ENCODE assay signal across 8 mouse cellular contexts in the genomic region with DNA sequence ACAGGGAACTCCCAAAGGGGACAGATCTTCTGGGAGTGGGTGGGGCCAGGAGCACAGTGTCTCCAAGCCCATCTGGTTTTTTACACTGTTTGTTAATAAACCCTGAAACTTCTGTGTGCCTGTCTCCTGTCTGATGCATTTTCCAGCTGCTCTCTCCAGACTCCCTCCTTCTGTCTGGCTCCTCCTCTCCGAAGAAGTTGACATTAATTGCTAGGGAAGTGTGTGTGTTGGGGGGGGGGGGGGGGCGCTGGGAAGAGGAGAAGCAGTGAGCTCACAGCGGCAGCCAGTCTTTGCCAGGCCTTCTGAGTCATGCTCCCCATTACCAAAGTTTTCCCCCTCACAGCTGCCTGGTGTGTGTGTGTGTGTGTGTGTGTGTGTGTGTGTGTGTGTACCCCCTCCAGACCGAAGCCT. TPM values are rescaled to one million over a fixed set of nuclear protein-coding genes. Genes with fewer than 3 reads are reported as not detected.
DNase-seq lines count a peak whose midpoint lies in the region; ATAC-seq and TF ChIP-seq lines count a peak whose summit lies in the region.
"Had no signal": no experiment of that assay in that cellular context is flagged by ENCODE, and none has a peak within 500 bp of the region (broad histone marks: within the 10 kb centered on the region; RNA-seq: fewer than 3 reads in every experiment).

No protein-coding gene starts in this region.

- 0% methylated on average over 3 of the region's 4 CpGs for WGBS in forebrain, postnatal 0 days
- 3% methylated on average over 3 of the region's 4 CpGs for WGBS in hindbrain, embryonic 13.5 days
- 3% methylated on average over 3 of the region's 4 CpGs for WGBS in midbrain, embryonic 14.5 days

- CTCF ChIA-PET in Patski (lab: Charles Lee) = interaction anchor here (0.7 to 1.0 kb wide), 3 partner anchors 9 to 16 kb away, joined by 3 to 4 read pairs (median 3); a partner anchor contains a TSS

- POLR2A ChIA-PET in Patski (lab: Charles Lee) = interaction anchor here (0.7 to 1.0 kb wide), 2 partner anchors 9 to 1708 kb away, joined by 3 read pairs; no protein-coding TSS in a partner anchor

- H3K4me3 ChIP-seq in forebrain, postnatal 0 days (ENCODE audit: low read depth, low read length) = no peak overlapping the region
- no peak overlapping the region for H3K4me3 ChIP-seq in hindbrain, embryonic 13.5 days
- no peak overlapping the region for H3K4me3 ChIP-seq in midbrain, embryonic 14.5 days (replicated peaks; ENCODE audit: low read depth, low read length)

- in situ Hi-C loops in Patski (cut with MboI; ENCODE audit: low pct_unique_long_range_greater_than_20kb) = no loop called here

- H3K9ac ChIP-seq in forebrain, postnatal 0 days = no peak overlapping the region
- 0 out of 2 replicates have a peak overlapping the region, but pooled peaks have one; percentile 35 for H3K9ac ChIP-seq in hindbrain, embryonic 13.5 days
- peak overlapping the region; percentile 68; the same call in 1 of the 2 replicates for H3K9ac ChIP-seq in midbrain, embryonic 14.5 days (replicated peaks; ENCODE audit: low read length)

- peaks cover 14% of the 10 kb centered on the region for H3K36me3 ChIP-seq in forebrain, postnatal 0 days (ENCODE audit: insufficient read depth)
- H3K36me3 ChIP-seq in hindbrain, embryonic 13.5 days = peaks cover 15% of the 10 kb centered on the region
- peaks cover 11% of the 10 kb centered on the region for H3K36me3 ChIP-seq in midbrain, embryonic 14.5 days (ENCODE audit: control insufficient read depth, insufficient read depth, low read length)

- H3K27ac ChIP-seq in forebrain, postnatal 0 days (ENCODE audit: low read depth, low read length) = peak overlapping the region; percentile 96; the same call in 1 of the 2 replicates
- H3K27ac ChIP-seq in hindbrain, embryonic 13.5 days = peak overlapping the region; percentile 99
- H3K27ac ChIP-seq in midbrain, embryonic 14.5 days (replicated peaks; ENCODE audit: low read depth, low read length) = peak overlapping the region; percentile 98

- peak; percentile 29 for ATAC-seq in Patski
- ATAC-seq in forebrain, postnatal 0 days = no peak
- ATAC-seq in hindbrain, embryonic 13.5 days (ENCODE audit: low FRiP score) = no peak
- ATAC-seq in midbrain, embryonic 14.5 days (ENCODE audit: low FRiP score, low TSS enrichment) = no peak

- peaks cover 28% of the 10 kb centered on the region; the same call in 1 of the 2 replicates for H3K4me1 ChIP-seq in forebrain, postnatal 0 days (ENCODE audit: insufficient read depth)
- H3K4me1 ChIP-seq in hindbrain, embryonic 13.5 days (replicated peaks) = peaks cover 74% of the 10 kb centered on the region
- peaks cover 49% of the 10 kb centered on the region for H3K4me1 ChIP-seq in midbrain, embryonic 14.5 days (ENCODE audit: control insufficient read depth, insufficient read depth, low read length)

- no peak overlapping the region for H3K4me2 ChIP-seq in forebrain, postnatal 0 days (ENCODE audit: low read depth)
- no peak overlapping the region for H3K4me2 ChIP-seq in hindbrain, embryonic 13.5 days
- peak overlapping the region; percentile 91 for H3K4me2 ChIP-seq in midbrain, embryonic 14.5 days (ENCODE audit: low read length)

- no peaks in the 10 kb centered on the region for H3K9me3 ChIP-seq in forebrain, postnatal 0 days (ENCODE audit: low read length)
- no peaks in the 10 kb centered on the region for H3K9me3 ChIP-seq in hindbrain, embryonic 13.5 days
- H3K9me3 ChIP-seq in midbrain, embryonic 14.5 days (ENCODE audit: control insufficient read depth, low read length) = no peaks in the 10 kb centered on the region

- H3K27me3 ChIP-seq in Patski = no peaks in the 10 kb centered on the region
- H3K27me3 ChIP-seq in forebrain, postnatal 0 days (ENCODE audit: insufficient read depth, low read length) = no peaks in the 10 kb centered on the region
- no peaks in the 10 kb centered on the region for H3K27me3 ChIP-seq in hindbrain, embryonic 13.5 days
- no peaks in the 10 kb centered on the region for H3K27me3 ChIP-seq in midbrain, embryonic 14.5 days (ENCODE audit: control insufficient read depth, insufficient read depth, low read length)

- TF ChIP-seq CTCF in Patski (IDR thresholded peaks at IDR 0.05) = no peak
- TF ChIP-seq CTCF in forebrain, postnatal 0 days (IDR thresholded peaks at IDR 0.05; ENCODE audit: low read depth) = no peak

- DNase-seq in 416B (ENCODE audit: low read depth) (peak; percentile 64), Patski (ENCODE audit: low read depth, low spot score) (peak; percentile 41), liver (no peak)
- DNase-seq in forebrain, postnatal 0 days = peak; percentile 42
- DNase-seq in midbrain, embryonic 14.5 days = peak; percentile 36
- DNase-seq in layer of hippocampus, adult 9-10 months (ENCODE audit: low spot score) = no peak

RNA-seq across cellular contexts. Expression of a gene that starts 0.7 kb away (rescaled TPM):
- polyA plus RNA-seq in Patski (2021) = 4.7 TPM
- total RNA-seq in forebrain, postnatal 0 days (2014; rRNA removed) = 0.54 and 1.7 TPM in 2 replicates
- polyA plus RNA-seq in forebrain, postnatal 0 days (2015; fragmentation: Nextera tagmentation; extraction: Ambion mirVana) = 0.51 and 0.63 TPM in 2 replicates
- 0.73 and 1.3 TPM in 2 replicates for polyA plus RNA-seq in hindbrain, embryonic 13.5 days (2015; fragmentation: Nextera tagmentation; extraction: Ambion mirVana)
- polyA plus RNA-seq in midbrain, embryonic 14.5 days (2014; fragmentation: Nextera tagmentation; extraction: Ambion mirVana) = 0.12 and 0.84 TPM in 2 replicates
- total RNA-seq: common myeloid progenitor, adult 5-6 weeks had no signal

RNA-seq across cellular contexts. Expression of a gene that starts 3.1 kb away (rescaled TPM):
- polyA plus RNA-seq in Patski (2021) = 5.3 TPM
- 45.5 and 69.9 TPM in 2 replicates for total RNA-seq in forebrain, postnatal 0 days (2014; rRNA removed)
- 20.5 and 54.3 TPM in 2 replicates for polyA plus RNA-seq in forebrain, postnatal 0 days (2015; fragmentation: Nextera tagmentation; extraction: Ambion mirVana)
- polyA plus RNA-seq in hindbrain, embryonic 13.5 days (2015; fragmentation: Nextera tagmentation; extraction: Ambion mirVana) = 25.4 and 27.7 TPM in 2 replicates
- polyA plus RNA-seq in midbrain, embryonic 14.5 days (2014; fragmentation: Nextera tagmentation; extraction: Ambion mirVana) = 24.0 and 28.9 TPM in 2 replicates

RNA-seq across cellular contexts. Expression of a gene that starts 9.9 kb away (rescaled TPM):
- 8.1 TPM for polyA plus RNA-seq in Patski (2021)
- total RNA-seq in forebrain, postnatal 0 days (2014; rRNA removed) = 5.4 and 9.2 TPM in 2 replicates
- 5.8 and 6.0 TPM in 2 replicates for polyA plus RNA-seq in forebrain, postnatal 0 days (2015; fragmentation: Nextera tagmentation; extraction: Ambion mirVana)
- polyA plus RNA-seq in hindbrain, embryonic 13.5 days (2015; fragmentation: Nextera tagmentation; extraction: Ambion mirVana) = 3.6 and 4.9 TPM in 2 replicates
- polyA plus RNA-seq in midbrain, embryonic 14.5 days (2014; fragmentation: Nextera tagmentation; extraction: Ambion mirVana) = 4.6 and 5.1 TPM in 2 replicates

RNA-seq across cellular contexts. Expression of a gene that starts 18.6 kb away (rescaled TPM):
- polyA plus RNA-seq in Patski (2021) = not detected
- 0.48 and 0.85 TPM in 2 replicates for total RNA-seq in forebrain, postnatal 0 days (2014; rRNA removed)
- 0.29 and 0.47 TPM in 2 replicates for polyA plus RNA-seq in forebrain, postnatal 0 days (2015; fragmentation: Nextera tagmentation; extraction: Ambion mirVana)
- 0.26 and 0.45 TPM in 2 replicates for polyA plus RNA-seq in hindbrain, embryonic 13.5 days (2015; fragmentation: Nextera tagmentation; extraction: Ambion mirVana)
- 0.55 TPM in 1 of 2 replicates, not detected in the other for polyA plus RNA-seq in midbrain, embryonic 14.5 days (2014; fragmentation: Nextera tagmentation; extraction: Ambion mirVana)
- total RNA-seq: common myeloid progenitor, adult 5-6 weeks had no signal

RNA-seq across cellular contexts. Expression of a gene that starts 39.3 kb away (rescaled TPM):
- polyA plus RNA-seq in Patski (2021) = 1.8 TPM
- not detected in 2 replicates for total RNA-seq in forebrain, postnatal 0 days (2014; rRNA removed)
- not detected in 2 replicates for polyA plus RNA-seq in forebrain, postnatal 0 days (2015; fragmentation: Nextera tagmentation; extraction: Ambion mirVana)
- polyA plus RNA-seq in hindbrain, embryonic 13.5 days (2015; fragmentation: Nextera tagmentation; extraction: Ambion mirVana) = 0.25 TPM in 1 of 2 replicates, not detected in the other
- not detected in 2 replicates for polyA plus RNA-seq in midbrain, embryonic 14.5 days (2014; fragmentation: Nextera tagmentation; extraction: Ambion mirVana)
- total RNA-seq: common myeloid progenitor, adult 5-6 weeks had no signal

Comparison
In these comparisons a context has a peak if more than half of its experiments do, and no peak if none do; other contexts are left out.
1. DNase-seq: peak in 416B (single experiment), Patski (single experiment), forebrain, postnatal 0 days (single experiment) and midbrain, embryonic 14.5 days (single experiment); none in liver (single experiment) and layer of hippocampus, adult 9-10 months (single experiment).
2. Peak in every context shown above with its lines, with median percentiles within 50 percentile points of each other: H3K27ac ChIP-seq.